Mouse (Mus musculus) brain, embryonic 14.5 days (tissue): ENCODE measurements at regions not wholly inside any gene's neighbourhood (a gene's known extent, or its start where the extent isn't known, plus 50 kb on each side); places are given as distances from the start of the nearest gene placed in this dataset.

Experiments
- DNase-seq: peaks from one replicate; pipeline ENCODE4 v3.0.0-alpha.2; 2011; ENCODE audit warnings: low read depth
- CTCF ChIP-seq: fragments of 200-500 bp; IDR thresholded peaks from 2 replicates; pipeline ENCODE4 v1.5.1; 2012; ENCODE audit warnings: inconsistent platforms, mild to moderate bottlenecking, moderate library complexity, borderline replicate concordance; ENCODE audit not compliant: insufficient read depth, insufficient read length; ENCODE audit errors: extremely low read depth
- POLR2A ChIP-seq: fragments of 200-500 bp; IDR thresholded peaks from 2 replicates; pipeline ENCODE4 v1.6.1; 2012; ENCODE audit warnings: mild to moderate bottlenecking, inconsistent platforms, borderline replicate concordance; ENCODE audit not compliant: poor library complexity, insufficient read depth, insufficient read length, severe bottlenecking; ENCODE audit errors: extremely low read depth

- DNase-seq: peak; percentile 92
- TF ChIP-seq POLR2A (no peak), CTCF (peak; percentile 70; the same call in 1 of the 2 replicates)
Observed at GRCm38 (mm10) chrX:51913247-51913646, 59.3 kb downstream of the 1700080O16Rik start.

DNA sequence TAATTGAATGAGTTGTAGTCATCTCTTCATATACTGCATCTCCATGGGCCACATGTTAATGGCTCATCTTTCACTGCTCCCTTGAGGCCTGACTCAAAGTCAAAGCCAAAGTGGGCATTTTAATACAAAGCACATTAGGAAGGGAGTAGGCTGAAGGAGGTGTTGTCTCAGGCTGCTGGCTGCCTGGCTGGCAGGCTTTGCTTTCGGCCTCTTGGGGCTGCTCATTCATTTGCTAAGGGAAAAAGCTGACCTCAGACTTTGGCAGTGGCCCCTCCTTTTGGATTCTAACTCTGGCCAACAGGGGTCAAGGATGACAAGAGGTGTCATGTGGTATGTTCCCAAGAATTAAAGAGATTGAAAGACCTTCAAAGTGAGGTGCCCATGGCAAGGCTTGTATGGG lies 61.0 kb downstream of the 1700080O16Rik start:
- TF ChIP-seq CTCF (no peak), POLR2A (no peak)
- no peak for DNase-seq

- DNase-seq: no peak
- TF ChIP-seq CTCF: no peak
- no peak for TF ChIP-seq POLR2A
Observed at GRCm38 (mm10) chrX:51910576-51910975, 62.0 kb downstream of the 1700080O16Rik start.

DNA sequence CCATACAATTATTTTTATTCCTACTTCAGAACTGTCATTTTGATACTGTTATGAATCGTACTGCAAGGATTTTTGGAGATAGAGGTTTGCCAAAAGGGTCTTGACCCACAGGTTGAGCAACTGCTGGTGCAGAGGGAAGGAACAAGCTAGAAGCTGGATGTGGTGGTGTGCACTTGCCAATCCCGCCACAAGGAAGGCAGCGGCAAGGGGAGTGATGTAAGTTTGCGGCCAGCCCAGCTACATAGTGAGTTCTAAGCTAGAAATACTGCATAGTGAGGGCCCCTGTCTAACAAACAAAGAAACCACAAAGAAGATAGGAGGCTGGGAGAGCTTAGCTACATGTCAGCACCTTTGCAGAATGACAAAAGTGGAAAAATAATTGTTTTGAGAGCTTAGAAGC lies 74.1 kb downstream of the 1700080O16Rik start:
- no peak for DNase-seq
- TF ChIP-seq POLR2A (no peak), CTCF (no peak)

- TF ChIP-seq CTCF: no peak
- no peak for TF ChIP-seq POLR2A
- peak; percentile 18 for DNase-seq
Observed at GRCm38 (mm10) chrX:51897059-51897458, 75.5 kb downstream of the 1700080O16Rik start.

DNA sequence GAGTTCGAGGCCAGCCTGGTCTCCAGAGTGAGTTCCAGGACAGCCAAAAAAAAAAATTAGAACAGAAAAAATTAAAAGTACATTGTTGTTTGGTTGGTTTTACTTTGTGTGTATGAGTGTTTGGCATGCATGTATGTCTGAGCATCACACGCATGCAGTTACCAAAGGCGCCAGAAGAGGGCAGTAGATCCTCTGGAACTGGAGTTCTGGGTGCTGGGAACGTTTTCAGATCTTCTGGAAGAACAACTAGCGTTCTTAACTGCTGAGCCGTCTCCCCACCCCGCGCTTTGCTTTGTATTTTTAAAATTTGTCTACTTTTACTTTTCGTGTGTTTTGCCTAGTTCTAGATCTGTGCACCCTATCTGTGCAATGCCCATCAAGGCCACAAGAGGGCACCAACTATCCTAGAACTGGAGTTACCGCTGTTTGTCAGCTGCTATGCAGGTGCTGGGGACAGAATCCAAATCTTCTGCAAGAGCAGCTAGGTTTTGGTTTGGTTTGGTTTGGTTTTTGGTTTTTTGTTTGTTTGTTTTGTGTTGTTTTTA lies 76.9 kb downstream of the 1700080O16Rik start:
- TF ChIP-seq CTCF: no peak; the same call in 1 of the 2 replicates
- TF ChIP-seq POLR2A: no peak
- no peak for DNase-seq

- no peak for DNase-seq
- TF ChIP-seq CTCF (no peak), POLR2A (no peak)
Observed at GRCm38 (mm10) chrX:51892716-51893115, 79.9 kb downstream of the 1700080O16Rik start.

GRCm38 (mm10) chrX:51886129-51886528 lies 85.1 kb upstream of the Usp26 start:
- peak; percentile 11 for DNase-seq
- no peak for TF ChIP-seq CTCF
- no peak for TF ChIP-seq POLR2A
